Mouse (Mus musculus): ENCODE results near the gene Gm13305. TPM values are rescaled to one million over a fixed set of nuclear protein-coding genes. Genes with fewer than 3 reads are reported as not detected.

Gm13305 gene
- polyA plus RNA-seq (2014; fragmentation: Illumina TruSeq; extraction: RNeasy Lipid Tissue Mini Kit (QIAGEN cat#74804); ENCODE audit: low replicate concordance), result not detected

GRCm38 (mm10) chr4:42168503-42168902, at the start of gene Gm13305:
TSS of gene Gm13305 (minus strand) at chr4:42168603.

GRCm38 (mm10) chr4:42153136-42153535, 15.3 kb downstream of the Gm13305 start, which contains the start of gene Gm13306:
TSS of gene Gm13306 (plus strand) at chr4:42153436.

GRCm38 (mm10) chr4:42114517-42114916, 53.9 kb downstream of the Gm13305 start, which contains the start of gene Gm13304:
TSS of gene Gm13304 (plus strand) at chr4:42114817.

Other genes with a start within 250 kb of the Gm13305 start
- gene Gm20878, start 227.0 kb downstream of the Gm13305 start, polyA plus RNA-seq (2014; fragmentation: Illumina TruSeq; extraction: RNeasy Lipid Tissue Mini Kit (QIAGEN cat#74804); ENCODE audit: low replicate concordance), result 0.71 TPM
- gene Fam205a4, start 202.5 kb downstream of the Gm13305 start, polyA plus RNA-seq (2014; fragmentation: Illumina TruSeq; extraction: RNeasy Lipid Tissue Mini Kit (QIAGEN cat#74804); ENCODE audit: low replicate concordance), result 0.11 TPM
- gene Gm21093, start 133.9 kb downstream of the Gm13305 start, polyA plus RNA-seq (2014; fragmentation: Illumina TruSeq; extraction: RNeasy Lipid Tissue Mini Kit (QIAGEN cat#74804); ENCODE audit: low replicate concordance), result not detected
- gene Gm3893, start 77.4 kb downstream of the Gm13305 start, polyA plus RNA-seq (2014; fragmentation: Illumina TruSeq; extraction: RNeasy Lipid Tissue Mini Kit (QIAGEN cat#74804); ENCODE audit: low replicate concordance), result not detected
- gene Gm13304, start 53.8 kb downstream of the Gm13305 start, polyA plus RNA-seq (2014; fragmentation: Illumina TruSeq; extraction: RNeasy Lipid Tissue Mini Kit (QIAGEN cat#74804); ENCODE audit: low replicate concordance), result not detected
- not detected for gene Gm13306, start 15.2 kb downstream of the Gm13305 start, polyA plus RNA-seq (2014; fragmentation: Illumina TruSeq; extraction: RNeasy Lipid Tissue Mini Kit (QIAGEN cat#74804); ENCODE audit: low replicate concordance)
- gene Gm10600, start 72.0 kb upstream of the Gm13305 start, polyA plus RNA-seq (2014; fragmentation: Illumina TruSeq; extraction: RNeasy Lipid Tissue Mini Kit (QIAGEN cat#74804); ENCODE audit: low replicate concordance), result 0.19 TPM
- not detected for gene Ccl21b, start 87.2 kb upstream of the Gm13305 start, polyA plus RNA-seq (2014; fragmentation: Illumina TruSeq; extraction: RNeasy Lipid Tissue Mini Kit (QIAGEN cat#74804); ENCODE audit: low replicate concordance)
- gene Gm21953, start 125.7 kb upstream of the Gm13305 start, polyA plus RNA-seq (2014; fragmentation: Illumina TruSeq; extraction: RNeasy Lipid Tissue Mini Kit (QIAGEN cat#74804); ENCODE audit: low replicate concordance), result not detected
- not detected for gene Fam205a3, start 149.7 kb upstream of the Gm13305 start, polyA plus RNA-seq (2014; fragmentation: Illumina TruSeq; extraction: RNeasy Lipid Tissue Mini Kit (QIAGEN cat#74804); ENCODE audit: low replicate concordance)

Data from small intestine, adult 10 weeks (tissue).